Mouse (Mus musculus): ENCODE measurements at regions not wholly inside any gene's neighbourhood (a gene's known extent, or its start where the extent isn't known, plus 50 kb on each side); places are given as distances from the start of the nearest gene placed in this dataset.

DNA sequence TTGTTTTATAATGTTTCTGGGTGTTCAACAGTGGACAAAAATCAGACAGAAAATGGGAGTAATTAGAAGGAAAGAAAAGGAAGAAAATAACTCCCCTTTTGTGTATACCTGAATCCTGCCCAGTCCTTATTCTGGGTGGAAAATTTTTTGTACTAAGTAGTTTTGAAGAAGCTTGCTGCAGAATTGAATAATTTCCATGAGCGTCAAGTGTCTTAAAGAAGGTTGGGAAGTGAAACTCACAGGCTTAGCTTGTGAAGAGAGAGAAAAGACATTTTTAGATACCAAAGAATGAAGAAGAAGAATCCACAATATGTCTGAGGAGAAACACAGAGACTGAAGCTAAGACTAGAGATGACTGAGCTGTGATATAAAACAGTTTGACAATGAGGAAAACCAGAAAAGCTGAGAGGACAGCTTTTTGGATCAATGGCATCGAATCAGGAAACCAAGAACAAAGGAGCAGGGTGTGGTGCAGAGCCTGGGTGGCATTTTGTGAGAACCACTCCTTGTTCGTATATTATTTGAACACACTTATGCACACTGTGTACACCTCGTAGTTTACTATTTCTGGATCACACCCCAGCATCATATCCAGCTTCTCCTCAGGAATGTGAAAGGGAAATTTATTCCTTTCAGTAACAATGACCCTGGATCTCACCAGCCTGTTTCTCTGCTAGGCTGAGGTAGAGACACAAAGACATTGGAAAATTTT lies 221.9 kb downstream of the Gm9733 start:
- no peak for DNase-seq (ENCODE audit: extremely low spot score, low spot score)

DNA sequence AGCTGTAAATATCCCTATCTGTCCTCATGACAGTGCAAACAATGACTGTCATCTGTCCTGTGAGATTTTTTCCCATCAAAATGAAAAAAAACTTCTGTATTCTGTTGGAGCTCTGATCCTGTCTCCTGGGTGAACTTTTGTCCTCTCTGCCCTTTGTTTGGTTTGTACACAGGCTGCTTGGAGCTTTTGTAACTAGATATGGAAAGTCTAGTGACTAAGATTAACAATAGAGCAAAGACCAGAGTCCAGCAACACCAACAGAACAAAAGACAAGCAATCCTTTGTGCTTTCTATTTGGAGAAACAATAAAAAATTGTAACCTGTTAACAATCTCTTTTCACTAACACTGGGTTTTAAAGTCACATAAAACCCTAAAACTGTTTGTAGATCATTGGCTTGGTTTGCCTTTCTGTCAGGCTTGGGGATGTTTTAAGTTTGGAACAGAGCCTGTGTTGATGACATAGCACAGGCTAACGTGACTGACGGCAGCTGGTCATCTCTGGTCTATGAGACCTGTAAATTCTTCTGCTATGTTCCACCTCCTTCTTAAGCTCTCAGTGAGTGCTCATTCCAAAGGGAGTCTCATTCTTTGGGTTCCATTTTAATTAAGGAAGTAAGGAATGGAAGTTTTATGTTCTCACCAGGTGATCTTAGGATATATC lies 219.8 kb downstream of the Gm9733 start:
- no peak for DNase-seq (ENCODE audit: extremely low spot score, low spot score)

DNA sequence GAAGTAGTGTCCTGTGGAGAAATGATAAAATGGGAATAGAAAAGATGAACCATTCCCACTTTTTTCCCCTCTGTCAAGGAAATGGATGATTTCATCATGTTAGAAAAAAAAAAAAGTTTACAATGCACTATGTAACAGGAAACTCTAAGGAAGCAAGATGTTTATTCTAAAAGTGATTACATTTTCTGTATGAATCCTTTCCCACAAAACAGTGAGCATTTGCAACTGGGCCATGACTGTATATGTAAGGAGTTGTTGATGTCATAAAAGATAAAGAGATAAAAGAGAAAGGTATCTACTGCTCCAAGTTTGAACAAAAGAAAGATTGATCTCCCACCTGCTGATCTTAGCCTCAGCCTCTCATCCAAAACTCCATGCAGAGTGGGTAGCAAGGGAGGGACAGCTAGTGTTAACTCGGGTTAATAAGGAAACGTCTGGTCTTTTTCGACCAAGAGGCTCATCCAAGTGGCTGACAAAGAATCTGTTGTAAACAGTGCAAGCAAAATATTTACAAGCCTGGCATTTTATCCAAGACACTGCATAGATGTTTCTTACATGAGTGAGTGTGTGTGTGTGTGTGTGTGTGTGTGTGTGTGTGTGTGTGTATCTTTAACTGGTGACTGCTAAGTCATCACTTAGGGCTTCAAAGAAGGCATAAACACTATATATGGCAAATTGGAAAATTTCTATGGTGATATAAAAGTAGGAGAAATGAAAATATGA lies 213.3 kb downstream of the Gm9733 start:
- no peak for DNase-seq (ENCODE audit: extremely low spot score, low spot score)

DNA sequence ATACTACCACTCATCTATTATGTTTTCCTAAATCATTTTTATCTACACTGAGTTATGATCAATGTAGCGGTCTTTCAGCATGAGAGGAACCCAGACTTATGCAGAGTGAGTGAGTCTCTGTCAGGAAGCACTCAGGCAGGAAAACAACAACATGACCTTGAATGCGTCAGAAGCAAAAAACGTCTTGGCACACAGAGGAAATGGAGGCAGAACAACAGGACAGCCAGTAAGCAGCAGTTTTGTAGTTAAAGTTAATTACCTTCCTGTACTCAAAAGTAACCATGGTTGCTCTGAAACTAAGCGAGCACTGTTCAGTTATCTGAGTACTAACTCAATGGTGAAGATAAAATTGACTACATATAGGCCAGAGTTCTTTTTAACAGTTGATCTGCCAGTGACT lies 205.4 kb downstream of the Gm9733 start:
- DNase-seq (ENCODE audit: extremely low spot score, low spot score): no peak

DNA sequence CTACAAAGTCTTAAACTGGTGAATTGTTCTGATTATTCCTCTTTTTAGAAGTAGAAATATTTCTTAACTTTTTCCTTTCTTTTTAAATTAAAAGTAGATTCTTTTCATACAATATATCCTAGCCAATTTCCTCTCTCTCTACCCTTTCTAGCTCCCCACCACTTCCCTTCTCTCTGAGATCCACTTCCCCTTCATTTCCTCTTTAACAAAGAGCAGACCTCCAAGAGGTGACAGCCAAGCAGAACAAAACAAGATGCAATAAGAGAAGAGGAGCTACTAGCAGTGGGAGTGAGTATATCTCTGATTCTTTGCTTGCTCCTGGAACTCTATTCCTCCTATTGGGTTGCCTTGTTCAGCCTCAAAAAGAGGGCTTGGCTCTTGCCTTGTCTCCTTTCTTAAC lies 203.7 kb downstream of the Gm9733 start:
- no peak for DNase-seq (ENCODE audit: extremely low spot score, low spot score)

DNA sequence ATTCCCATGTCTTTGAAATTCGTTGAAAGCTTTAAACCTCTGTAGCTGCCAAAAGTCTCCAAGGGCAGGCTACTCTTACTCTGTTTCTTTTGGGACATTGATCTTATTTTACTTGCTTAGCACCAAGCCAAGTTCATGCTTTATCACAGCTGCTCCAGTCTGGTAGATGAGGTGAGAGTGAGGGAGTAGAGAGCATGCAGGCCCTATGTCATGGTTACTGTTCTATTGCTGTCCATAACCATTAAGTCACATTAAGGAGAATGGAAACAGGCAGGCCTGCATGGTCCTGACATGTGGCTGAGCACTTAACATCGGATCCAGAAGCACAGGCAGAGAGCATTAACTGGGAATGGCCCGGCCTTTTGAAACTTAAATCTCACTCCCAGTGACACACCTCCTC lies 203.1 kb downstream of the Gm9733 start:
- no peak for DNase-seq (ENCODE audit: extremely low spot score, low spot score)

DNA sequence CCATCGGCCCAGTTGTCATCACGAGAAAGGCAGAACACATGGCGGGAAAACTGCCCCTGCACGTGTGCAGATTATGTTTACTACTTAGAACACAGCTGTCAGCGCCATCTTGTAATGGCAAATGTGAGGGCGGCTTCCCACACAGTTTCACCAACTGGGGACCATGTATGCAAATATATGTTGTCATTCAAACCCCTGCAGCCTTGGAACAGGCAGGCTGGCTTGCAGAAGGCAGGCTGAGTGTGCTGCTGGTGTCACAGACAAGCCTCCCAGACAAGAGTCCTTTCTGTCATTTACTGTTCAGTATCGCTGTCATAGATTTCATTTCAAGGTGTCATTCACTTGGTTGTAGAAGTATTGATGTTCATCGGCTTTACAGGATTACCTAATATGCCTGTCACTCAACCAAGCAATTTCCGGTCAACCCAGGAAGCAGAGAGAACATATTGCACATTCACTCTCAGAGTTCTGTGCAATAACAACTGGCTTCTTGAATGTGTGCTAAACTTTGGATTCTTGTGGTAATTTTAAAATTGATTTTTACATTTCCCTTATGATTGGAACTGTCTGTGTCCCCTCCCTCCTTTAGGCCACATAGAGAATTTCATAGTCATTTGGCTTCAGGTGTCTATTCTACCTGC lies 202.3 kb downstream of the Gm9733 start:
- DNase-seq (ENCODE audit: extremely low spot score, low spot score): no peak

DNA sequence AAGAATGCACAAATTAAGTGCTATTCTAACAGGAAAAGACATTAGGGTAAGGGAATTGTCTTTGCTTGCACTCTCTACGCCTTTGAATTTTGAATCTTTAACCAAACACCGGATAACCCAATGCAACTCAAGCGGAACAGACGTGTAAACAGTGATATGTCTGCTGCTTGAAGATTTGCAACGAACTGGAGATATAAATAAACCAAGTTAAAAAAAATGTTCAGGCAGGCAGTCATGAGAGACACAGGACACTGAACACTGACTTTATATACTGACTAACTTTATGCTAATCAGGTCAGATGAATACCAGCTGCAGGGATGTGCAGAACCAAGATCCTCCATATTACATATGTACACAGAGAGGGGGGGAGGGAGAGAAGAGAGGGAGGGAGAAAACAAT lies 200.0 kb downstream of the Gm9733 start:
- no peak for DNase-seq (ENCODE audit: extremely low spot score, low spot score)

DNA sequence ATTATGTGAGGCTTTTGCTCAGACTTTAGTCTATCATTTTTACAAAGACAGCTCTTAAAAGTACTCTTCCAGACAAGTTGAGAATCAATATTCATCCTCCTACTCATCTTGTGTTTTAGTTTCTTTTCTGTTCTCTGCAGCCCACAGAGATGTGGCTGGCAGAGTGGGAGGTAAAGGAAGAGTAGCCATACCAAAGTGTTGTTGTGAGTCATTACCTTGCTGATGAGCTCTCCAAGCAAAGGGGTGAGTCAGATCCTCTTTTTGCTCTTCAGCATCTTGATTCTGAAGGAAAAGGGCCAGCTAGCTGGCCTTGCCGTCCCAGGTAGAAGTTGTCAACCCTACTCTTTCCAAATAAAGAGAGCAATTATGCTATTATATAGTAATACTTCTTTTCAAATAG lies 192.6 kb downstream of the Gm9733 start:
- DNase-seq (ENCODE audit: extremely low spot score, low spot score): no peak

DNA sequence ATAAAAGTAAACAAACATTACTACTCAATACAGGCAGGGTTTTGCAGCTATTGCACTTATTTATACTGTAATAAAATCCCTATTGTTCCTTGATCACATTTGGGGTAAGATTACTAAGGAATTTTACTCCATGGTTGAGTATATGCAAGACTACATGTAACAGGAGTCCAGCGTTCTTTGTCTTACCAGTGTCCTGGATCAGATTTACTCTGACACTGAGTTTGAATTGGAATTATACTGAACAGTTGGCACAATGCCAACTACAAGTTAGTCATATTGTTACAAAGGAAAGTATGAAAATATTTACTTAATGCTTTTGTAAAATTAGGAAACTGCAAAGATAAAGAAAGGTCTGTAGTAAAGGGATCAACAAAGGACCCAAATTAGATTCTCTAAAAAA lies 178.4 kb downstream of the Gm9733 start:
- no peak for DNase-seq (ENCODE audit: extremely low spot score, low spot score)

DNA sequence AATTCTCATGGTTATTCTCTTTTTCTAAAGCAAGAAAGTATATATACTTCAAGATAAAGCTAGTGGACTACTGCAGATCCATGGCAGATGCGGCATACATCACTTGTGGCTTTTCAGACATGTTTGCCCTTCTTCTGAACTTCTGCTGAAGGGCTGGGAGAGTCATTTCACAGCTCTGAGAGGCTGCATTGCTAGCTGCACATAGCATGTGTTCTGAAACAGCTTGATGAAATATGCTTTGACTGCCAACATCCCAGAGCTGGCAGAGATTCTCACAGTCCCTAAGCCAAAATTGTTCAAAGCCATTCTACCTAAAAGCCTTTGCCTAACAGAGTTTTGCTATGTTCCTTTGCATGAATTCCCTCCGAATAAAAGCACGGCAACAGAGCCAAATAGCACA lies 177.9 kb downstream of the Gm9733 start:
- DNase-seq (ENCODE audit: extremely low spot score, low spot score): no peak

DNA sequence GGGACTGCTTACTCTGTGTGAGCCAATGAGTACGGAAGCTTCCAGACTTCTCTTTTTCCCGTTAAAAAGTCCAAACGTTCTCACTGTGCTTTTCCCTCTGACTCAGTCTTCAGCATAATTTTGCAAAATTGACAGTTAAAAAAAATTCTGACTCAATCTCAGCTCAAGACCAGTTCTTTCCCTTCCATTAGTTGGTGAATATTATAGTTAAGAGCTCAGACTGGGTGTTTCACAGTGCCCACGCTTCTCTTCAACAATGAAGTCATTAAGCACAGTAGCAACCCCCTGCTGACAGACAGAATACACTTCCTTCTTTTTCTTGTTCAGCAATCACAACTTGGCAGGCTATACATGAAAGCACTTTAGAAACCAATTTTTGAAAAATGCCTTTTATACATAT lies 175.4 kb downstream of the Gm9733 start:
- no peak for DNase-seq (ENCODE audit: extremely low spot score, low spot score)

DNA sequence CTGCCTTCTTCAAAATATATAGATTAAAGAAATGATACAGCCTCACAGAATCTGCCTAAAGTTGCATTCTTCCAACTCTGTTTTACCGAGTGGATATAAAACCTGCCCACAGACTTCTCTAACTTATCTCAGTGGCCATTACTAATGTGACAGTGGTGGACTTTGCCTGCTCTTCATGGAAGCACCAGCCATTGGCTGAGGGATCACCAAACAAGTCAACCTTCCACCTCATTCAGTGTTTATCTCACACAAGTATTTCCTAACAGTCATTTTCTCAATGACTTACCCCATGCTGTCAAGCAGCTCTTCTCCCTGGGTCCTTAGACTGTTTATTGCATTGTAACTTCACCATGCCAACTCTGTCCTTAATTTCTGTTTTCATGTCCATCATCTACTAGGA lies 174.3 kb downstream of the Gm9733 start:
- DNase-seq (ENCODE audit: extremely low spot score, low spot score): no peak

DNA sequence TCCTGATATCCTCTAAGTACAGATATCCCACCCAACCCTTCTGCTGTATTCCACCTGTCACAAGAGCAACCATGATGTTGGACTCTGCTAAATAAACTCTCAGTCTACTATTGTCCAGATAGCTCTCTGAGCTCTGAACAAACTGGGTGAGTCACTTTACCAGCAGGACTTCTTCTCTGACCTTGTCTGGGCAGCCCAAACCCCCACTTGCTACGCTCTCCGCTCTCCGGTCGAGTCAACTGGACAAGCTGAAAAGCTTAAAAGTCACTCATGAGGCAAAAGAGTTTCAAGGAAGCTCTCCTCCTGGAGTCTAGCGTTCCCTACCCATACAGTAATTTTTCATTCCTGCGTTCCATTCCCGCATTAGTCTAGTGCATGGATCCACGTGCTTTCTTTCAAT lies 173.2 kb downstream of the Gm9733 start:
- DNase-seq (ENCODE audit: extremely low spot score, low spot score): no peak

DNA sequence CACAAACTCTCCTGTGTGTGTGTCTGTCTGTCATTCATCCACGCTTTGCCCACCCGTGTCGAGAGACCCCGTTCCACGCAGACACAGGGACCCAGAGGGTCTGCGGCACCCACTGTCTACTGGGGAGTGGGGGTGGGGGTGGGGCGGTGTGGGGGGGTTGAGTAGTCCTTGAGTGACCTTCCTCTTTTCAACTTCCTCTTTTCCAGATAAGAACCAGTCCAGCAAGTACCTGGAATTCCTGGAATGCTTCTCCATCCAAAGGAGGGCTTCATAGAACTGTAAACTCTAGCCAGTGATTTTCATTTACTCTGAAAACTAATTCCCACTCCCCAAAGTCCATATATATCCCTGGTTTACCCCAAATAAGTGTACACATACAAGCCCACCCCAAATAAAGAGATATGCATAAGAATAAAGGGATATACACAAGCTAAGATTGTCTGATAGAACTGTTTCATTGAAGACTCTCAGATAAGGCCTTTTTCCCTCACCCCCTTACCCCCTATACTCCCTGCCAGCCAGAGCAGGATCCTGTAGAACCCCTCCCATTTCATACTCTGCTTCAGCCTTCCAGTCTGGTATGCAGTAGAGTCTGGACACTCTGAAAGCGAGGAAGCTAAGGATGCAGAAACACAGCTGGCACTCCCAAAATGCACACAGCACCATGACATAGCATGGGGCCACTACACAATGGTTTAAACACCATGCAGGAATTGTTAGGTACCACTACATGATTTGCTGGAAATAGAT lies 172.0 kb downstream of the Gm9733 start:
- DNase-seq (ENCODE audit: extremely low spot score, low spot score): no peak

DNA sequence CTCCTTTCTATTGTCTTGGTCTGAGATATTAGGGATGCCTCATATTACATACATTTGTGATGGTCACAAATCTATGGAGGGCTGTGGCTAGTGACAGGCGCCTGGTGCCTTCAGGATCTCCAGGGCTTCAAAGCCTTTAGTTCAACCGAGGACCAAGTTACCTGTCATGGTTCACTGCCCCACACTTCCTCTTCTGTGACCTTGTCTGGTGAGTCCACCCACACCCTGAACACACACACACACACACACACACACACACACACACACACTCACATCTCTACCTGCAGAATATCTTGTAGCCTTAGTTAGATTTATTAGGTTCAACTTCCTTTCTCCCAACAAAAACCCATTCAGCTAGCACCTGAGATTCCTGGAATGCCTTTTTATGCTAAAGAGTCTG lies 156.3 kb downstream of the Gm9733 start:
- no peak for DNase-seq (ENCODE audit: extremely low spot score, low spot score)

DNA sequence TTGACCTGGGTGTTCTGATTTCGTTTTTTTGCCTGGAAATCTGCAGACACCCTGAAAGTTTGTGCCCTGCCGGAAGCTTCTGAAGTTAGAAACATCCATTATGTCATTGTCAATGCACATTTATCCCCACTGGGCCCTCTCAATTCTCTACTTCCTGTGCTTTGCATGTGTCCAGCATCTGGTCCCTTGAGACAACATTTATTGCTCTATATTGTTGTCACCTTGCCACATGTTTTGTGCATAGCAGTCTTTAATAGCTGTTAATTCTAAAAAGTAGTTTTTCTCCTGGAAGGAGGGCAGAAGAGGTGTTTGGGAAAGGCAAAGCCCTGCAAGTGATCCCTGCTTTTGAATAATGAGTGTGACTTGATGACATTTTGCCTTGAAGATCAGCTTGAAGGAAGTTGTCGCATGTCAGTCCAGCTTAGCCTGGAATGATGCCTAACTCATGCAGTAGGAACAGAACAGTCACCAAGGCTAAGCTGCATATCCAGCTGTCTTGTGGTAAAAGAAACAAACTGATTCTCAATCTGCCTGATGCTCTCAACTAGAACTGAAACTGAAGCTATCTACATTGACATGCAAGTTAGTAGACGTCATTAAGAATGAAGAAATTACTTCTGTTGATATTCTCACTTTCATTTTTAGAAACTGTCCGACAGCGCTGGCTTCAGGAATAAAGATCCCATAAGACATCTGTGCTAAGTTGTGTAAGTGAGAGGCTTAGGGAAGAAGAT lies 152.9 kb downstream of the Gm9733 start:
- no peak for DNase-seq (ENCODE audit: extremely low spot score, low spot score)

DNA sequence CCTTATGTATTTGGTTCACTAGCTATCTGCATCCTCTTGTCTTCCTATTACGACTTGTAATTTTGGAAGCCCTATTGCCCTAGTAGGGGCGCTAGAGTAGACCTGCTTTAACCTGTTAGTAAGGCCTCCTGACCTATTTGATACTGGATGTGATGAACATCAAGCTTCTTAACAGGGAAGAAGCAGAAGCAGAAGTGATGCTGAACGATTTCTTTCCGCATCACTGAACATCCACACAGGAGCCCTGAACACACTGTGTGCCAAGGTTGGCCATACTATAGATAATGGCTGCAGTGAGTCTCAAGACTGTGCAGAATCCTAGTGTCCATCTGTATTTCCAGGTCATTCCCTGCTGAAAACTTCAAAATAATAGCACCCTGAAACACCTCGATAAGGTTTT lies 151.0 kb downstream of the Gm9733 start:
- no peak for DNase-seq (ENCODE audit: extremely low spot score, low spot score)

DNA sequence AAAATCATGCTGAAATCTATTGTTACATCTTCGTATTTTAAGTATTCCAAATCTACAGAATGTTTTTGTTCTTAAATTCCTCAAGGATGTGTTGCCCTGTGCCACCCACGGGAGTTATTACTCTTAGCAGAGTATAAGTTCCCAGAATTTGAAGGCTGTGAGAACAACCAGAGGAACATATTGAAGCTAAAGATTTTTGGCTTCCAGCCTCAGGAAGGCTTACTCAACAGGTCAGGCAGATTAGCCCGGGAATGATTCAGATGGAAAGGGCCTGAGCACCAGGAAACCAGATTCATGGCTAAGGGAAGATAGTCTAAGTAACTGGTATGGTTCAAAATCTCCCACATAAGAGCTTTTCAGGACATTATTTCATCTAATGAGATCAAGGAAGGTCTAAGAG lies 145.4 kb downstream of the Gm9733 start:
- no peak for DNase-seq (ENCODE audit: extremely low spot score, low spot score)

DNA sequence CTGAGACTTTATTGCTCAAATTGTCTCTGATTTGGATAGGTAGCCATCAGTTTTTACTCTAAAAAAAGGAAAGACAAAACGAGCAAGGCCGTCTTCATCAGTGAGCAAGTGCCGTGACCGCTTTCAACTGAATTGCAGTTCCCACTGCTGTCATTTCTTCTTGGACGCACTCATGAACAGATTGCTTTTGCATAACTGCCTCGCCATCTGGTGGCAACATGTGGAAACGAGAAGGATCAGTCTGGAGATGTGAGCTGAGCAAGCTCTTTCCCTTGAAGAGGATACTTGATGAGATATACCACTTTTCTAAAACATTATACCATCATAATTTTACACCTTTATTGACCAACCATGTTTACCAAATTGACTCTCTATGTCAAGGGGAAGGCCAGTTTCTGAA lies 137.7 kb downstream of the Gm9733 start:
- peak; percentile 77 for DNase-seq (ENCODE audit: extremely low spot score, low spot score)

DNA sequence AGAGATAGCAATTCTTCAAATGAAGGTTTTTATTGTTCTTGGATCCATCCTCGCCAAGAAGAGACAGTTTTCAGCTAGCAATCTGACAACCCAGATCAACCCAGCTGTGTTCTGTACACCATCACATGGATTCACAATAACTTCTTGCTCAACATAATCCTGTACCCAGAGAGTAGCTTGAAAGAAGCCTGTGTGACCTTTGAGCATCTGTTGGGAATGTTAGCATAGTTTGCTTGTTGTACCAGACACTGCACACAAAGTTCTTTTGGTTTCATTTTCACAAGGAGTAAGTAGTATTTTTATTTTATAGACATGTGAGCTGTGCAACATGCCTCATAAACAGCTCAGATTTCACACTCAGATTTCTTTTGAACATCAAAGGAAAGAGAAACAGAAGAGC lies 136.0 kb downstream of the Gm9733 start:
- no peak for DNase-seq (ENCODE audit: extremely low spot score, low spot score)

Measured in neural tube, embryonic 10.5 days (tissue).